Mouse (Mus musculus): Measurements from ENCODE around the gene Clstn2. TPM values are rescaled to one million over a fixed set of nuclear protein-coding genes. Genes with fewer than 3 reads are reported as not detected.

Gene Clstn2
- polyA plus RNA-seq, 1 experiment from 2014 or later = 15.3 TPM

DNA sequence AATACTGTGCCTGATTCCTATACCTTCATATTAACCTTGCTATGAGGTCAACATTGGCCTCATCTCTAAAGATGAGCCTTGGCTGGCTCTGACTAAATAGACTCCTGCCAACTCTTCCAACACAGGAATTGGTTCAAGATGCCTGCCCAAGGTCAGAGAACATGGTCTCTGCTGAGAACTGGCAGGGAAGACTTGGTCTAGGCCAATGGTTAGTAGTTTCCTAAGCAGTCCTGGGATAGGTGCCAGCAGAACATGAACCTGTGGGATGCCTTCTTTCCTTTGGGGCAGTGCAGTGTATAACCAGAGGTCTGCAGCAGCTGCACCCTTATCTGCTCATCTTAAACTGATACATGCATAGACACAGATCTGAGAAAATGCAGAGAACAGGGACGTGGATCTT is 505.7 kb downstream of the Clstn2 start:
- H3K4me1 ChIP-seq (replicated peaks) = no peaks in the 10 kb centered on the region
- ATAC-seq (ENCODE audit: low FRiP score, low read depth) = 0 out of 2 replicates have a peak, but pooled peaks have one; percentile 23
- H3K9ac ChIP-seq = no peak overlapping the region
- no peaks in the 10 kb centered on the region for H3K27me3 ChIP-seq
- H3K4me2 ChIP-seq = no peak overlapping the region
- H3K27ac ChIP-seq (replicated peaks) = no peak overlapping the region
- no peak overlapping the region for H3K4me3 ChIP-seq
- no peaks in the 10 kb centered on the region for H3K36me3 ChIP-seq
- no peaks in the 10 kb centered on the region for H3K9me3 ChIP-seq
- WGBS = 97% methylated on average over 1 of the region's 1 CpGs

DNA sequence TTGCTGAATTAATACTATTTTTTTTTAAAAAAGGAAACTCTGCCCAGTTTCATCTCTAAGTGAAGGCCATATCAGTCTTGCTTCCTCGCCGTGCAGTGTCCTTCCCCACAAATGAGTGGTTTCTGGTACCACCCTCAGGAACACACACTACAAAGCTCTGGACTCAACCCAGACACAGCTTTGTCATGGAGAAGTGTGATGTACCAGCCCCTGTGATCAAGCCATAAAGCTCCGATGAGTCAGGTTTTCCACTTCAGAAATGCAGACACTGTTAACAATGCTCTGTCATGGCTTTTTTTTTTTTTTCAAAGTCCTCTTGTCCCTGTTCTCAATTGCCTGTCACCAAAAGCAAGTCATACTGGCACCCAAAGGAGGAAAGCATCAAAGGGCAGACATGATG is 507.4 kb downstream of the Clstn2 start:
- no peak overlapping the region for H3K4me2 ChIP-seq
- H3K27ac ChIP-seq (replicated peaks) = no peak overlapping the region
- no peak overlapping the region for H3K4me3 ChIP-seq
- no peak overlapping the region for H3K9ac ChIP-seq
- 88% methylated on average over 3 of the region's 3 CpGs for WGBS
- no peaks in the 10 kb centered on the region for H3K9me3 ChIP-seq
- H3K27me3 ChIP-seq = no peaks in the 10 kb centered on the region
- no peaks in the 10 kb centered on the region for H3K36me3 ChIP-seq
- H3K4me1 ChIP-seq (replicated peaks) = no peaks in the 10 kb centered on the region
- no peak for ATAC-seq (ENCODE audit: low FRiP score, low read depth)

DNA sequence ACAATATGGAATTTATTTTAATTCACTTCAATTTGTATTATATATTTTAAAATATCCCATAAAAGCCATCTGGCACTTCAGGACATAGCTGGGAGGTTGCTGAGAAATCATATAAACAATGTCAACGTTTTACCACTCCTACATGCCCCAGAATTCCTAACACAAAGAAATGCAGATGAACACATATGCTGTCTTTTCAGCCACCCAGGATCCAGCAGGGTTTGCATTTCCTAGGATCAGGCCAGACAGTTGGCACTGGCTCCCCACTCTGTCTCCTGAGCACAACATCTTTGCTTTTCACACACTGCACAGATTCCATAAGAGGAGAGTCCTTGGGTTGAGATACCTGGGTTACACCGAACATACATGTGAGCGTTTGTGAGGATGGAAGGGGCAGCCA is 508.1 kb downstream of the Clstn2 start:
- 77% methylated on average over 3 of the region's 3 CpGs for WGBS
- no peak overlapping the region for H3K27ac ChIP-seq (replicated peaks)

DNA sequence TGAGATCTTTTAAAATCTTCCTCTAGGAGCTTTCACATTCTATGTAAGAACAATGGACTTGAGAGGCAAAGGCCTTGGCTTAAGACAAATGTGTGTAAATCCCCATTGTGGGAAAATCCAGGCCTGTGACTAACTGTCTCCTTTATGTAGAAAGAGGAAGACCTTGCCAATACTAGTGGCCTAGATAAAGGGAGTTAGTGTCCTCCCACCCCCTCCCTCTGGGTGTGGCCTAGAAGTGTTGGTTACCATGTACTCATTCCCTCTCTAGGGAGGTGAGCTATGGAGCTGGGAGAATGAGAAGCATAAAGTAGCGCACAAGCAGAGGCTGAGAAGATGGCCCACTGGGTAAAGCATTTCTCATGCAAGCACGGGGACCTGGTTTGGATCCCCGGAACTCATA is 512.2 kb downstream of the Clstn2 start:
- Histone ChIP-seq H3K9ac (no peak overlapping the region), H3K27ac (replicated peaks) (no peak overlapping the region), H3K4me3 (no peak overlapping the region), H3K27me3 (no peaks in the 10 kb centered on the region), H3K4me2 (no peak overlapping the region), H3K4me1 (replicated peaks) (no peaks in the 10 kb centered on the region), H3K9me3 (no peaks in the 10 kb centered on the region), H3K36me3 (no peaks in the 10 kb centered on the region)
- 93% methylated on average over 3 of the region's 3 CpGs for WGBS
- no peak for ATAC-seq (ENCODE audit: low FRiP score, low read depth)

More for the DNA sequence above, 508.1 kb downstream of the Clstn2 start:
- no peaks in the 10 kb centered on the region for H3K36me3 ChIP-seq
- H3K9me3 ChIP-seq = no peaks in the 10 kb centered on the region
- H3K27me3 ChIP-seq = no peaks in the 10 kb centered on the region
- H3K9ac ChIP-seq = no peak overlapping the region
- no peak for ATAC-seq (ENCODE audit: low FRiP score, low read depth)
- H3K4me3 ChIP-seq = no peak overlapping the region
- H3K4me1 ChIP-seq (replicated peaks) = no peaks in the 10 kb centered on the region
- H3K4me2 ChIP-seq = no peak overlapping the region

DNA sequence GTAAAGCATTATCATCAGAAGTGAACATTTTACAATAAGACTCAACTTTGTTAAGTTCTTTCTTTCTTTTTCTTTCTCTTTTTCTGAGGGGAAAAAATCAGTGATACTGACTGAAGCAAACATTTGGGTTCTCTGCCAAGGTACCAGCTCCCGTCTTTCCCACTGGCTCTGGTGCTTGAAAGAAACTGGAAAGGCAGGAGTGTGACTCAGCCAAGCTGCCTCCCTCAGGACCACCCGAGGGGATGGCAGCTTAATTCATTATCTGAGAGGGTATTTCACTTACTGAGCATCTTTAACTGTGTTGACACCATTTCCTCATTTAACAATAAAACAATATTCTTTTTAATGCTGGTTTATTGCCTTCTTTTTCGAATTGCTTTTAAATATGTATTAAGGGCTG is 516.0 kb downstream of the Clstn2 start:
- Histone ChIP-seq H3K9ac (no peak overlapping the region), H3K36me3 (no peaks in the 10 kb centered on the region), H3K9me3 (no peaks in the 10 kb centered on the region), H3K4me2 (no peak overlapping the region), H3K4me3 (no peak overlapping the region), H3K27me3 (no peaks in the 10 kb centered on the region), H3K4me1 (replicated peaks) (no peaks in the 10 kb centered on the region; the same call in 1 of the 2 replicates), H3K27ac (replicated peaks) (no peak overlapping the region)
- 60% methylated on average over 3 of the region's 3 CpGs for WGBS
- ATAC-seq (ENCODE audit: low FRiP score, low read depth) = no peak

DNA sequence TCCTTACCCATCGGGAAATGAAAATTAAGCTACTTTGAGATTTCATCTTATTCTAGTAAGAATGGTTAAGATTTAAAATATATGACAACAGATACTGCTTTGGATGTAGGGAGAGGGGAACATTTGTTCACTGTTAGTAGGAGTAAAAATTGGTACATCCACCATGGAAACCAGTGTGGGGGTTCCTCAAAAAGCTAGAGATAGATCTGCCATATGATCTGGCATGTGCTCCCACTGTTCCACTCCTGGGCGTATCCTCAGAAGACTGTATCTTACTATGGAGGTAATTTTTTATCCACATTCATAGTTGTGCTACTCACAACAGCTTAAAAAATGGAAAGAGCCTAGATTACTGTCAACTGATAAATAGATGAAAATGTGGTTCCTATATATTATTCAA is 518.3 kb downstream of the Clstn2 start:
- no peak for ATAC-seq (ENCODE audit: low FRiP score, low read depth)
- no peak overlapping the region for H3K4me3 ChIP-seq
- 96% methylated on average over 2 of the region's 2 CpGs for WGBS
- no peak overlapping the region for H3K4me2 ChIP-seq
- no peak overlapping the region for H3K27ac ChIP-seq (replicated peaks)
- no peak overlapping the region for H3K9ac ChIP-seq
- no peaks in the 10 kb centered on the region for H3K9me3 ChIP-seq
- H3K27me3 ChIP-seq = no peaks in the 10 kb centered on the region
- no peaks in the 10 kb centered on the region for H3K36me3 ChIP-seq
- no peaks in the 10 kb centered on the region; the same call in 1 of the 2 replicates for H3K4me1 ChIP-seq (replicated peaks)

DNA sequence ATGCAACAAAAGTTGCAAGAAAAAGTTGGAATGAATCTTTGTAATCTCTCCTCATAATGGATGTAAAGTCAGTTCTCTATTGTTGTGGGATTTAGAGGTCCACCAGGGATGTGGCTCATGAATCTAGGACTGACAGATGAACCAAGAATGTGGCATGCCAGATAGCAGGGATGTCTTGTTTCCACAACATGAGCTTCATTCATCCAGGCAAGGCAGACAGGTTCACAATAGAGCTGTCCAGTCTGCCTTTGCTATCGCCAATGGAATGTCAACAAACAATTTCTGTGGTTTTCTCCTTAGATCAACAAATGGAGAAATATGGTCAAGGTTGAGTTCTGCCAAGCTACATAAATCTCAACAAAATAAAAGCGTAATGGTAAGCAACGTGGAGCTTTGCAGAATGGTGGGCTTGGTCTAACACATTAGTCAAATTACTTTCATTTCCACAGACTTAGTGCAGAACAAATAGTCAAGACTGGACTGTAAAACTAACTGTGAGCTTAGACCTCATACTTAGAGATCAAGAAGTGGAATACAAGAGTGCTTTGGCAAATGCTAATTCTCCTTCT is 520.6 kb downstream of the Clstn2 start:
- 69% methylated on average over 3 of the region's 3 CpGs for WGBS
- no peak overlapping the region for H3K4me2 ChIP-seq

DNA sequence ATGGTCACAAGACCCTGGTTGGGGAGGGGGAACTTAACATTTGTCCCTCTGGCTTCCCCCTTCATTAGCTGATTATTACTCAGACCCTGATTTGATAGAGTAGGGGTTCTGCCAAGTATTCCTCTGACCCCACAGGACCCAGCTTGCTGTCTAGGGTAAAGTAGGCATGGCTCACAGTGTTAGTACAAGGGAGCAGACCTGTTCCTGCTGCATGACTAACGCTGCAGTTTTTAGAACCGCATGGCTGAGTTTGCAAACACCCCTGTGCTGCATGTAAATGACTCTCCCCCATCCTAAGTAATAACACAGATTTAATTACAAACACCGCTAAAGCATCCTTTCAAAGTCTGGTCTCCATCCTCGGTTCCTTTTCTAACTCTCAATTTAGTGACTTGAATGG is 531.6 kb downstream of the Clstn2 start:
- Histone ChIP-seq H3K9me3 (no peaks in the 10 kb centered on the region), H3K36me3 (no peaks in the 10 kb centered on the region), H3K4me3 (no peak overlapping the region), H3K9ac (no peak overlapping the region), H3K4me1 (replicated peaks) (no peaks in the 10 kb centered on the region), H3K4me2 (no peak overlapping the region), H3K27me3 (no peaks in the 10 kb centered on the region), H3K27ac (replicated peaks) (no peak overlapping the region)
- 52% methylated on average over 4 of the region's 4 CpGs for WGBS
- no peak for ATAC-seq (ENCODE audit: low FRiP score, low read depth)

More for the DNA sequence above, 520.6 kb downstream of the Clstn2 start:
- no peaks in the 10 kb centered on the region for H3K9me3 ChIP-seq
- no peak for ATAC-seq (ENCODE audit: low FRiP score, low read depth)
- no peaks in the 10 kb centered on the region; the same call in 1 of the 2 replicates for H3K4me1 ChIP-seq (replicated peaks)
- H3K27ac ChIP-seq (replicated peaks) = no peak overlapping the region
- H3K9ac ChIP-seq = no peak overlapping the region
- H3K27me3 ChIP-seq = no peaks in the 10 kb centered on the region
- no peaks in the 10 kb centered on the region for H3K36me3 ChIP-seq
- H3K4me3 ChIP-seq = no peak overlapping the region

DNA sequence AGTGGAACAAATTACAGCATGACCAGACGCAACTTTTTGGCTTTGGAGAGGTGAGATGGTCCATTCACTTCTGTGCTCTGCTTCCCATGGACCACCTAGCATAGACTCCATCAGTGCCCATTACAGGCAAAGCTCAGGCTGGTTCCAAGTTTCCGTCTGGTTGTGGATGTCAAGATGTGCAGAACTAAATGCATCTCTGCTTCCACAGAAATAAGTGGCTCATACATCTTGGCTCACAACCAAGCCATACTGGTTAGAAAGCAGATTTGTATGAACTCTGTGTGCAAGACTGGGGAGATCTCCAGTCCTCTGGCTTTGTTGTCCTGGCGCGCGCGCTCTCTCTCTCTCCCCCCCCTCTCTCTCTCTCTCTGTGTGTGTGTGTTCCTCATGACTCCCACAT is 537.9 kb downstream of the Clstn2 start:
- Histone ChIP-seq H3K4me1 (replicated peaks) (peaks cover 3% of the 10 kb centered on the region; the same call in 1 of the 2 replicates), H3K4me2 (no peak overlapping the region), H3K36me3 (no peaks in the 10 kb centered on the region), H3K9ac (no peak overlapping the region), H3K4me3 (no peak overlapping the region), H3K27ac (replicated peaks) (no peak overlapping the region), H3K9me3 (no peaks in the 10 kb centered on the region), H3K27me3 (no peaks in the 10 kb centered on the region)
- no peak for ATAC-seq (ENCODE audit: low FRiP score, low read depth)
- 91% methylated on average over 6 of the region's 6 CpGs for WGBS

DNA sequence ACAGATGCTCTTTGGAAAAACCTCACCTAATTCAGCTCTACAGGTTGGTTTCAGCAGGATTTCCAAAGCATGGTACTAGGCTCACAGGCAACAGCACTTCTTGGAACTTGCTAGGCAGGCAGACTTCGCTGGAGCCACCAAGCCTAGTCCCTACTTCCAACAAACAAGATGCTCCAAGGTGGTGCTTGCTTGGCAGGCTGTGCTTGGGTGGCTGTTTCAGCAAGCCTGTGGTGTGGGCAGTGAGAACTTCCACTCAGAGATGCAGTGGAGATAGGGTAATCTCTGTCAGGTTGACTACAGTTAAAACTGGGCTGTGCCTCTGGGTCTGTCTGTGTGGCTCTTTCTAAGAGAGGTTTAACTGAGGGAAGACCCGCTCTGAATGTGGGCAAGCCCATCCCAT is 541.4 kb downstream of the Clstn2 start:
- 79% methylated on average over 2 of the region's 2 CpGs for WGBS
- H3K27ac ChIP-seq (replicated peaks) = no peak overlapping the region

DNA sequence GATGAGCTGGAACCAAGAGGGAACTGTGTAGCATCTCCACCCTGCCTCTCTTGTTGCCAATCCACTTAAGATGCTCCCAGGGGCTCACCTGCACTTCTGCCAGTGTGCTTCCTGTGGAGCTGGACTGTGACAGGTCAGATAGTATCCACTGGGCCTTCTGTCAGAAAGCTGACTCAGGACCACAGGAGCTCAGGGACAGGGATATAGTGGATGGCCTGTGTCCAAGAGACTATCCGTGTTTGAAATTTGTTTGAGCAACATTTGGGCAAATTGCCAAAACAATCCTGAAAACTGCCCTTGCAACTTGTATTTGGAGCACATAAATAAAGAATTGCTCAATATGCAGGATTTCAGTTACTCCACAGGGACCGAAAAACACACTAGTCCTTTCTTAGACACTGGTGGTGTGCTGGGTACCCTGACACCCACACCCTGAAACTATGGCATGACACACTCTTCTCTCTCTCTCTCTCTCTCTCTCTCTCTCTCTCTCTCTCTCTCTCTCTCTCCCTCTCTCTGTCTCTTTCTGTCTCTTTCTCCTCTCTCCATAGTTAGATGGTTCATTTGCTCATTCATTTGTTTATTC is 542.3 kb downstream of the Clstn2 start:
- Histone ChIP-seq H3K36me3 (no peaks in the 10 kb centered on the region), H3K27ac (replicated peaks) (no peak overlapping the region), H3K4me1 (replicated peaks) (peaks cover 3% of the 10 kb centered on the region; the same call in 1 of the 2 replicates), H3K9me3 (no peaks in the 10 kb centered on the region), H3K4me2 (no peak overlapping the region), H3K9ac (no peak overlapping the region), H3K27me3 (no peaks in the 10 kb centered on the region), H3K4me3 (no peak overlapping the region)
- no peak for ATAC-seq (ENCODE audit: low FRiP score, low read depth)
- 46% methylated on average over 2 of the region's 2 CpGs for WGBS

More for the DNA sequence above, 541.4 kb downstream of the Clstn2 start:
- no peak overlapping the region for H3K4me2 ChIP-seq
- H3K4me1 ChIP-seq (replicated peaks) = peaks cover 3% of the 10 kb centered on the region; the same call in 1 of the 2 replicates
- no peak overlapping the region for H3K4me3 ChIP-seq
- H3K9ac ChIP-seq = no peak overlapping the region
- H3K27me3 ChIP-seq = no peaks in the 10 kb centered on the region
- no peaks in the 10 kb centered on the region for H3K36me3 ChIP-seq
- no peaks in the 10 kb centered on the region for H3K9me3 ChIP-seq
- ATAC-seq (ENCODE audit: low FRiP score, low read depth) = no peak

DNA sequence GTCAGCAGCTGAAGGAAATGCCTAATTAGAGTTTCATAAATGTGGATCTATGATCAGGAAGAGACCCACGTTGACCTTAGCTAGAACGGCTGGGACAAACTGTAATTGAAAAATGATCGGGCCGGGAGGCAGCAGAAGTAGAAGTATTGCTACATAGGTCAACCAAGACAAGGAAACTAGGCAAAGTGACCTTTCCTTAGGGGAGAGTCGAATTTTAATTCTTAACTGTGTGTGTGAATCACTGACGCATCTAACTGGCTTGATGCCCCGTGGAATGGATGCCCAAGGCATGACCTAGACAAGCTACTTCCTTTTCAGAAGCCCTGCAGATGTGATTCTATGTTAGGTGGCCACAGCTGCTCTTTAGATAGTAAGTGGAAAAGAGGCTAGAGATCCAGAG is 546.2 kb downstream of the Clstn2 start:
- Histone ChIP-seq H3K9me3 (no peaks in the 10 kb centered on the region), H3K4me3 (no peak overlapping the region), H3K4me1 (replicated peaks) (peaks cover 3% of the 10 kb centered on the region; the same call in 1 of the 2 replicates), H3K27me3 (no peaks in the 10 kb centered on the region), H3K4me2 (no peak overlapping the region), H3K27ac (replicated peaks) (no peak overlapping the region), H3K36me3 (no peaks in the 10 kb centered on the region), H3K9ac (no peak overlapping the region)
- 86% methylated on average over 7 of the region's 7 CpGs for WGBS
- ATAC-seq (ENCODE audit: low FRiP score, low read depth) = no peak

DNA sequence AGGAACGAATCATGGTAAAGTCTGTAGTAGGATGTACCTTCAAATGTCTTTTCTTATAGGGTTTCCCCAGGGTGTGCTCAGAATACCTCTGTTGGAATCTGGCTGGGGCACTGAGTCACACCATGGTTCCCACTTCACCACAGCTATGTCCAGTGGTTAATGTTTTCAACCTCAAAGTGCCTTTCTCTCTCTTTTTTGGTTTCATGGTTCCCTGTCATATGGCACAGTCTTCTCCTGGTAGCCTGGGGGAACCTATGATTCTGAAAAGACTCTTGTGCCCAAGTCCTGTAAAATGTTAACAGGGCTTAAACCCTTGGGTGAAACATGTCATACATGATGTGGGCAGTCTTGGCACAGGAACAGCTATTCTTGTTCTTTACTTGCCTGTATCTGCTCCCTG is 551.8 kb downstream of the Clstn2 start:
- Histone ChIP-seq H3K9ac (no peak overlapping the region), H3K4me2 (no peak overlapping the region), H3K9me3 (no peaks in the 10 kb centered on the region), H3K27ac (replicated peaks) (no peak overlapping the region), H3K4me3 (no peak overlapping the region), H3K4me1 (replicated peaks) (no peaks in the 10 kb centered on the region), H3K27me3 (no peaks in the 10 kb centered on the region), H3K36me3 (no peaks in the 10 kb centered on the region)
- 79% methylated on average over 1 of the region's 1 CpGs for WGBS
- no peak for ATAC-seq (ENCODE audit: low FRiP score, low read depth)
